Mouse (Mus musculus): ENCODE measurements around the gene Ndufaf7.

Ndufaf7 gene

DNA sequence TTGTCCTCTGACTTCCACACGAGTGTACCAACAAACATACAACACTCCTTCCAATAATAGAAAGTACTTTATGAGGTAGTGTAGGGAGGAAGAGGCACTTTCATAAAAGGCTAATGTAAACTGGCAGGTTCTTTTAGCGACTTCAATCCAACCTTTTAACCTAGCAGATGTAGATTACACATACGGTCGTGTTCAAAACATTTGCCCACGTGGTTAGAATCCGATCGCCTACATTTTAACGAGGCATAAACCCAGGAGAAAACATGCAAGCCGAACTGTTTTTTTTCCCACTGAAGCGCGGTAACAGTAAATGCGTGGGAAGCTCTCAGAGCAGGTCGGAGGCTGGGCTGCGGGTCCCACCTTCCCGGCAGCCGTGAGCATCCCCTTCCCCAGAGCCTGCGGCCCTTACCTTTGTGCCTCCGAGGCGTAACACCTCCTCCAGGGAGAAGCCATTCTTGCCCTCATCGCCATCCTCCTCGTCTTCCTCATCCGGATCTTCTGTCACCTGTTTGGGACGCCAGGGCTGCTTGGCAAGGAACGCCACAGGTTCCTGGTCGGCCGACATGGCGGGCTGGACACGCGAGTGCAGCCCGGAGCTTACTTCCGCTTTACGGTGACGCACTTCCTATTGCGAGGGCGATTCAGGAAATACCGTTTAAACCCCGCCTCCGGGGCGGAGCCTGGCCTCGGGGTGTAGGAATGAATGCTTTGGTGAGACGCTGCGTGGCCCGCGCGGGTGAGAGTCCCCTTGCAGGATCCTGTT lies at the start of gene Ndufaf7, which contains the start of gene Cebpz:
Ndufaf7 (plus strand) TSS at position 671 of the 763 bp plus-strand sequence.
Cebpz (minus strand) TSS at position 601 of the 763 bp plus-strand sequence.
- DNase-seq (ENCODE audit: extremely low spot score, low spot score): peak; percentile 97

DNA sequence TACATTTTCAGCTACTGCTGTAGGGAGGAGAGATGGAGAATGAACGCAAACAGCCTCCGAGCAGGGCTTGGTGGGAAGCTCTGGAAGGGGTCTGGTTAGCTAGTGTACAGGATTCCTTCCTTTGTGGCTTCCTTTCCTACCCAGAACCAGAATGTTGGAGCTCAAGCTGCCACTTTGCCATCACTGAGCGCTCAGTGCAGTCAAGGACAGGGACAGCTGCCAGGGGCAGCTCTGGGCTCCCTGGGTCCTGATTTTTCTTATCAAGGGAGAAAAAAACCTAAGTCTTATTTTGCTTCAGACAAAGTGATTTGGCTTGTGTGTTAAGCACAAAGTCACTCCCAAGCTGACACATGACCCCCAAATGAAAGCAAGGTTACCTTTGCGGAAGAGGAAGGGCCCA lies 48.4 kb upstream of the Ndufaf7 start:
- no peak for DNase-seq (ENCODE audit: extremely low spot score, low spot score)

DNA sequence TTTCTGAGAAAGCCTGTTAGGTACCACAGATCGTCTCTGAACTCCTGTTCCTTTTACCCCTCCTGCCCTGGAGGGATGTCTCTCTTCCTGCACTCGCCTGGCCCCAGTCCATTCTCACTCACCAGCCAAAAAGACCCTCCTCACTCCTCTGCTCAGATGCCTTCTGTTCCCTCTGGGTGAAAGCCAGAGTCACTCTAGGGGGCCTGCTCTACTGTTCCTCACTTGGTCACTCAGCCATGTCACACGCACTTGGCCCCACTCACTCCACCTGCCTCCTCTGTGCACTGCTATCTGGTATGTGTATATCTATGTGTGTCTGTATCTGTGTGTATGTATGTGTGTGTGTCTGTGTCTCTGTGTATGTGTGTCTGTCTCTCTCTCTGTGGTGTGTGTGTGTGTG lies 47.8 kb upstream of the Ndufaf7 start:
- DNase-seq (ENCODE audit: extremely low spot score, low spot score): no peak

DNA sequence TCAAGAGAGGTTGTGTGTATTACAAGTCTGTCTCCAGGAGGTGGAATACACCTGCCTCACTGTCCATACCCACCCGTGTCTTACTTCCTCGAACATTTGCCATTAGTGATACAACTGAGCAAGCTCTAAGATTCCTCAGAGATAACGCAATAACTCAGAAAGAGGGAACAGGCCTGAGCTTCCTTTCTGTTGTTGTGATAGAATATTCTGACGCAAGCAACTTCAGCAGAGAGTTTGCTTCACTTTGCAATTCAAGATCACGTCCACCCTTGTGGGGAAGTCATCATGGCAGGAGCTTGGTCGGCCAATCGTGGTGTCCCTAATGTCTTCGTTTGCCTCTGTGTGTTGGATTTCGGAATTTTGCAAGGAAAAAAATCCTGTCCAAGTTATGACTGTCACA lies 45.9 kb upstream of the Ndufaf7 start:
- DNase-seq (ENCODE audit: extremely low spot score, low spot score): no peak

DNA sequence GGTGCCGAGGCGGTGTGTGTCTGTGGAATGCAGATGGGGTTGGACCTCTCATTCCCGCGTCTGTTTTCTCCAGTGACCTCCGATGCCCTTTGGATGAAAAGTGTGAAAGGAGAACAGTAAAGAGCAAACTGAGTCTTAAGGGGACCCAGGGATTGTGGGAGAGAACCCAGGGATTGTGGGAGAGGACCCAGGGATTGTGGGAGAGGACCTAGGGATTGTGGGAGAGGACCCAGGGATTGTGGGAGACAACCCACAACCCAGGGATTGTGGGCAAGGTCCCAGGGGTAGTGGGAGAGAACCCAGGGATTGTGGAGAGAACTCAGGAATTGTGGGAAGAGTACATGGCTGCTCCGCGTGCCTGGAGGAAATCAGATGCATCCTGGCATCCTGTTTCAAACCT lies 41.9 kb upstream of the Ndufaf7 start:
- DNase-seq (ENCODE audit: extremely low spot score, low spot score): no peak

DNA sequence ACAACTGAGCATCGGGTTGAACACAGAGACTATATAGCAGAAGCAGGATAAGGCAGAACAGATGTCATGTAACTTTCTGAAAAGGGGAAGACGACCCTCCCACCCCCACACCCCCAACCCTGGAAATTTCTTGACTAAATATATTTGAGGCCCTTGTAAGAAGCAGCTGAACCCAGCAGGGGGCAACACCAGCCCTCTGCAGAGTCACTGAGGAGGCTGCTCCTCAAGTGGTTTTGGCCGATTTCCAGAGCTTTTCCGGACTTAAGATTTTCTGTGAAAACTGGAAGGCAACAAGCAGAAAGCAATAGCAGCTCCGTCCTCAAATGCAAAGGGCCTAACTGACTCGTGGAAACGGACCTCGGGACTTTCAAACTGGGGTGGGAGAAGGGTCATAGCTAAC lies 41.5 kb upstream of the Ndufaf7 start:
- no peak for DNase-seq (ENCODE audit: extremely low spot score, low spot score)

DNA sequence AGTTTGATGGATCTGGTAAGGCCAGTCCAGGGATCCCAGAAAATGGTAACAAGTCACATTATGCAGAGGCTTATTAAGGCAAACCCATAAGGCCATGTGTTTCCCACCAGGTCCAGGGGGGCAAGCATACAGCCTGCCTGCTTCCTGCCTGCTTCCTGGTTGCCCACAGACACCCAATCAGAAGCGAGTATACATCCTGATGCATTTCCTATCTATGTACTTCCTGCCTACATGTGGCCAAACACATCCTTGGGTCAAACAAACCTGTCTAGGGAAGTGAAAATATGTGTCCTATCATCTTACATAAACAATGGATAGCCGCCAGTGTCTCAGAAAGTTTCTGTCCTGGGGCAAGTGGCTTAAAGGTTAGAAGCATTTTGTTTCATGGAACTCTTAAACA lies 33.8 kb upstream of the Ndufaf7 start:
- DNase-seq (ENCODE audit: extremely low spot score, low spot score): no peak

DNA sequence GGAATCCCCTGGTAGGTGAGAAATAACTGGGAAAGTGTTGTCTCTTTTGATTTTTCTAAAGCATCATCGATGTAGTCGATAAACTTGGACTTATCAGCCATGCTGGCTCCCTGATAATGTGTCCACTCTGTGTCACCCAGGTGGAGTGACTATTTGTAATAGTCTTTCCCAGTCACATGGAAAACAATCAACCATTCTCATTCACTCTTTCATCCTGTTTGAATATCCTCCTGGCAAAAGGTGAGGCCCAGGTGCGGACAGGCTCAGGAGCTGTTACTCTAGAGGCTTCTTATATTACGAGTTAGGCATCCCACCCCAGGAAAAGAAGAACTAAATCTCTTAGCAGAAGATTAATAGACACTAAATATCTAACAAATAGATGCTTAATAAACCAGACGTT lies 30.0 kb upstream of the Ndufaf7 start, which contains the start of gene Sult6b1:
Sult6b1 (minus strand) TSS at position 101 of the 400 bp plus-strand sequence.
- no peak for DNase-seq (ENCODE audit: extremely low spot score, low spot score)

DNA sequence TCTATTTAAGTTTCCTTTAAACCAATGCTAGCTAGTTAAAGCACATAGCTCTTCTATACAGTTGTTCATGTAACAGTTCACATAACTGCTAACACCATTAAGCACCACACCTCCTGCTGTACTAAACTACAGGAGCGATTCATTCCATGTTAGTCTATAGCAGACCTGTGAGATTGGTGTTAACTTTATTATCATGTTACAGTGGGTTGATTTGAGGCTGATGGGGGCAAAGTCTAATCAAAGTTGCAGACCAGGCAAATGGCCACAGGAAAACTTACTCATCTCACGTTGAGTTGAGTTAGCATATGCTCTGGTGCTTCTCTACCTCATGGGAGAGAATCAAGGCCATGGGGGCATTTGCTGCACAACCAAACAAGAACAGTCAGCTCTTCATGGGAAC lies 27.6 kb upstream of the Ndufaf7 start:
- DNase-seq (ENCODE audit: extremely low spot score, low spot score): no peak

DNA sequence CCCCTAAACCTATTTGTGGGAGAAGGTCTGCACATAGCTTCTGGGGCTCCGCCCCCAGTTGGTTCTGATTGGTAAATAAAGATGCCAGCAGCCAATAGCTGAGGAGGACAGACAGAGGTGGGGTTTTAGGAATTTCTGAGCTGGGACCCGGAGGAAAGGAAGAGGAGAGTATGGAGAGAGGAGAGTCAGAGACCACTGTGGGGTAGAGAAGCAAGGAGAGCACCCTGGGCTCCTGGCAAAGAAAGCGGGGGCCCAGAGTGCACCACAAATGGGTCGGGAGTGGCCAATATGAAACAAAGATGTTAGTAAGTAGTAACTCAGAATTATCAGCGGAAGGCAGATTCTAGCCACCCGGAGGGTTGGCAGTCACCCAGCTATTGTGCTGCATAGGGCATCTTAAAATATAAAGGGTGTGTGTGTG lies 24.1 kb upstream of the Ndufaf7 start:
- no peak for DNase-seq (ENCODE audit: extremely low spot score, low spot score)

DNA sequence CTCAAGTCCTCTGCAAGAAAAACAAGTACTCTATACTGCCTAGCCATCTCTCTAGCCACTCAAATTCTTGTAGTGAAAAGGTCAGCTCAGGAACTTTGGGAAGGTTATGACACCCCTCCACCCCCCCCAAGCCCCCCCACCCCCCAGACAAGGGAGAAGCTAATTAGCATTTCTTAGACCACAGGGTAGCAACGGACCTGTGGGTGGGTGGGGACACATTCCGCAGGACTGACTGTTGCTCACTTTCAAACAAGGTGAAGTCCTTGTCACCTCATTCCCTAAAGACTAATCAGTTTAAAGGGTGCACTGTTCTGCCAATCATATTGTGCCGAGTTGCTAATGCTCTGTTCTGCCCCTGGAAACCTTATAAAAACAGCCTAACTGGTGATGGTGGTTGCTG lies 23.0 kb upstream of the Ndufaf7 start:
- DNase-seq (ENCODE audit: extremely low spot score, low spot score): no peak

DNA sequence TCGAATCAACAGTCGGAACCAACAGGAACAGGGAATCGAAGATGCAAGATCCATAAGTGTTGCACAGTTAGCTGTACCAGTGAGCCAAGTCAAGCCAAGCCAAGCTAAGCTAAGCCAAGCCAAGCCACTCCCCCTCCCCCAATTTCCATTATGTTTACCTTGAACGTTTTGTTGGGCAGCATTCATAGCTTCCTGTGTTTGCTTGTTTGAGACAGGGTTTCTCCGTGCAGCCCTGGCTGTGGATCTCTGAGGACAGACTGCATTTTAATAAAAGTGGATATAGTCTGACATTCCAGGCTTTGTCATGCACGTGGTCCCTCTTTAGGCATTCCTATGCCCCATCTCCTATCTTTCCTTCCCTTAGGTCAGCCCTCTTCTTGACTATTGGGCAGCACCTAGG lies 21.2 kb upstream of the Ndufaf7 start:
- DNase-seq (ENCODE audit: extremely low spot score, low spot score): no peak

DNA sequence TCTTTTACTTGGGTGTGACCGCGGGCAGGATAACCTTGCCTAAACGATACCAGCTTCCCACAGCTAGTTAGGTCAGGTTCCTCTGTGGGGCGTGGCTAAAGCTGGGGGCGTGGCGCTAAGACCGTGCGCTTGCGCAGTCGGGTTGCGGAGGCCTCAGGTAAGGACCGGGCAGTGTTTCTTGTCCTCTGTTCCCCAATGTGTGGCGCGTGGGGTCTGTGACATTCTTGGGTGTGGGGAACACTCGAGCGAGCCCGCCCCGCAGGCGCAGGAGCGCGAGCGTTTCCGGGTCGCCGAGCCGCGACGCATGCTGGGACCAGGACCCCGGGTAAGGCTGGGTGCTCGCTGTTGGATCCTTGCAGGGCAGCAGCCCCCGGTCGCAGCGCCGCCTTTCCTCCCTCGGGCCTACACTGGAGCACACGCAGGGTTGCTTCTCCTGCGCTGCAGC lies 20.5 kb upstream of the Ndufaf7 start, which contains the start of gene Cebpzos:
Cebpzos (plus strand) TSS at position 132 of the 445 bp plus-strand sequence.
- peak; percentile 87 for DNase-seq (ENCODE audit: extremely low spot score, low spot score)

DNA sequence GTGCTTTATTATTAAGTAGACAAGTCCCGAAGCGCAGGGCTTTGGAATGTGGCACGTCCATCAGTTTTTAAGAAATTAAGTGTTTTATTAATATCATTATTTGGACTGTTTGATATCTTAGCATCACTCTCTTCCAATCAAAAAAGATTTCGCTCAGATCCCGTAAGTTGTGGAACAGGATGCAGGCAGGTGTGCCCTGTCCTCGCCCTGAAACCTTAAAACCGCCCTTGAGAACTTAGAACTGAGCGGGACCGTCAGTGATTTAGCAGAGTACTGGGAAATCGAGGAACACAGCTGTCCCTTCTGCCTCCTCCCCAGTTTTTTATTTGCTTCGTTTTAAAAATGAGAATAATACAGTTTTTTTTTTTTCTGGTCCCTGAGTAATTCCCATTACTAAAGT lies 20.0 kb upstream of the Ndufaf7 start:
- no peak for DNase-seq (ENCODE audit: extremely low spot score, low spot score)

DNA sequence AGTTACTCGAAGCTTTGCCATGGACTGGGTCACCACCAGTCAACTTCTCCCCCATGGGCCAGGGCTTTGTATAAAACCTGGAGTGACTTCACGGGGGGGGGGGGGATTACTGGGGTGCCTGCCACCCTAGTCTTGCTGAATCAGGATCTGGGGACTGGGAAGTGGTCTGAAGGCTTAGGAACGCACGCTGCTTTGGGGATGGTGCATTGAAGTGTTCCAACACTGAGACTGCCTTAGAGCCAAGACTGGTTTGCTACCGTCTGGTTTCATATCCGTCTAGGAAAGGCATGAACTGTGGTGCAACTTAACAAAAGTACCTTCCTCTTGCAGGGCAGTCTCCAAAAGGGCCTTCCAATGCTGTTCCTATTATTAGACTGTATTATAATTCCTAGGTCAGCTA lies 19.2 kb upstream of the Ndufaf7 start:
- DNase-seq (ENCODE audit: extremely low spot score, low spot score): no peak

DNA sequence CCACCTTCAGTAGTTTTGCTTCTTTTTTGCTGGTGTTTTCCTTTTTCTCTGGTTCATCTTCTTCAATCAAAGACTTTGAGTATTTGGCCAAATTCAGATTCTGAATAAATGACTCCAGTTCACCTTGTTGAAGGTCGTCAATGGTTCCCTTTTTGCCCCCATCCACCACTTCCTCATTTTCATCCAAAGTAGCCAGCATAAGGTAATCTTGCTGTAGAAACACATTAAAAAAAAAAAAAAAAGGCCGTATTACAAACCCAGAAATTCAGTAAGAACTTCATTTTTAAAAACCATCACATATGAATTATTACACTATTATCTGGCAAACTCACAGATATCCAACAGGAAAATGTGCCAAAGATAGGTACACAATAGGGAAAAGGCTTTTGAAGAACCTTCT lies 1.1 kb upstream of the Ndufaf7 start:
- DNase-seq (ENCODE audit: extremely low spot score, low spot score): no peak

DNA sequence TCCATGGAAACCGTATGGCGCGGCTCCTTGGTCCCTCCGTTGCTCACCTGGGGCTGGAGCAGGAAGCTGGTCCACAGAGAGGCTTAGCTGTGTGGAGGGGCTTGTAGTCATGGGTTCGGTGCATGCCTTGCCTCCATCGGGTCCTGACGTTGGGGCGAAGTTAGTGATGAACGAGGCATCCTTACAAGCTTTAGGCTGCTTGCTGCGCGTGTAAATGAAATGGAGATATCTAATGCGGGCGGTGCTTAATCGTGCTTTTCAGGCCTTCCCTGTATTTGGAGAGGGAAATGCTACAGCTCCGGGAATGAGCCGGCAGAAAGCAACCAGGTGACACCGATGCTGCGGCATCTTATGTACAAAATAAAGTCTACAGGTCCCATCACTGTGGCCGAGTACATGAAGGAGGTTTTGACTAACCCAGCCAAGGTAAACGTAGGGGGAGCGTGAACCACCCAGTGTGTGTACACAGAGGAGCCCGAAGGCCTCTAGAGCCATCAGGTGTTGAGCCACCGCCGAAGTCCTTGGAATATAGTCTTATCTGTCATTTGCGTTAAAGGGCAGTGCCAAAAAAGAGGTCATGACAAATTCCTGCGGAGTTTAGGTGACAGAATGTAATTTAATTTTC lies 405 bp downstream of the Ndufaf7 start:
- no peak for DNase-seq (ENCODE audit: extremely low spot score, low spot score)

DNA sequence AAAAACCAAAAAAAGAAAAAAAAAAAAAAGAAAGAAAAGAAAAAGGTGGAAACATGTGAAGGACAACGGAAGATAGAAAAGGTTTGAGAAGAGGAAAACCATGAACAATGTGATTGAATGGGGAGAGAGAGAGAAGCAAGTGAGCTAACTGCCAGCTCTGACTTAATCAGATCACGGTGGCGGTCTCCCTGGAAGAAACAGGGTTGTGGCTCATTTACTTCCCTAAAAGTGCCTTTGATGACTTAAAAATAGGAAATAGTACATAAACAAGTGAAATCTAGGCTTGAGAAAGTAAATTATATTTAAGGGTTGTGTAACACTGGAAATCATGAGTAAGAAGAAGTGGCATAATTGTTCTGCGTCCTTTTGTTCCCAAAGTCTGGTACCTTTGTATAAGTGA lies 2.0 kb downstream of the Ndufaf7 start:
- no peak for DNase-seq (ENCODE audit: extremely low spot score, low spot score)

DNA sequence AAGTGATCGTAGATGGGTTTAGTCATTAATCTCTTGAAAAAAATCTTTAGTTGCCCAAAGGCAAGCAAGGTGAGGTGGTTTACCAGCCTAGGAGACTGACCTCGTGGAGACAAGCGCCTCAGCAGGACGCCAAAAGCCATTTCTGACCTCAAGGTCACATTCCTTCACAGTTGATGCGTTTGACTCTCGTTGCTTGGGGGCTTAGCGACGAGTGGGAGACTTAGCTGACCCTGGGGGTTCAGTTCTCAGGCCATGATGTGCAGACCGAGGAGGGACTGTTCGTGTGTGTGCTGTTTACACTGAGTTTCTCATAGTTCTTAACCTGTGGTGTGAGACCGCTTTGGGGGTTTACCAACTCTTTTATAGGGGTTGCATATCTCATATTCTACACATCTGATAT lies 5.6 kb downstream of the Ndufaf7 start:
- no peak for DNase-seq (ENCODE audit: extremely low spot score, low spot score)

DNA sequence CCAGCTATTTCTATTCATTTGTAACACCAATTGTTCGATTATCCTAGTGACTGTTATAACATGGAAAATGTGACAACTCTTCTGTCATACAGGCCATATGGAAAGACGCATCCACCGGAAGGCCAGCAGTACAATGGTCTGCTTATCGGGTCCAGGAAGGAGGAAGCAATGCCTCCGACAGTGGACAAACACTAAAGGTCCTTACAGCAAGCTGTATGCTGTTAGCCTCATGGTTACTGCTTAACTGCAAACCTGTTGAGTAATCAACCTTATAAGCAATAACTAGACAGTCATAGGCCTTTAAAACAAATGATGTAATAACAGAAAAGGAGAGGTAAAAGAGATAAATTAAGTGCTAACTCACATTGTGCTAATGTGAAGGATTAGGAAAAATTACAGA lies 14.3 kb downstream of the Ndufaf7 start:
- no peak for DNase-seq (ENCODE audit: extremely low spot score, low spot score)

DNA sequence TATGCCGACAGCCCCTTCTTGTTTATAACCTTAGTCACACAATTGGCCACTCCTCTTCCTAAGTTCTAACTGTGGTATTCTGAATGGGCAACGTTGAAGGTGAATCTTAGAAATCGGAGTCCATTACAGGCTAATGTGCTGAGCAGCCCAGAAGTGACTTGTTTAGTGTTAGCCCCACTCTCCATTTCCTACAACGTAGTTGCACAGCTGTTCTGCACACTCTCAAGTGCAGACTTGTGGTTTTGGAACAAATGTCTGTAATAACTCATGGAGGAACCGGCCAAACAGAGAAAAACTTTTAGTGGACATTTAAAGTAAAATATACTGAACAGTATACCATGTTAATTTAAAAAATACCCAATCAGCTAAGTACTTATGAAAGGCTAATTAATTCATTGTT lies 15.1 kb downstream of the Ndufaf7 start:
- no peak for DNase-seq (ENCODE audit: extremely low spot score, low spot score)

DNA sequence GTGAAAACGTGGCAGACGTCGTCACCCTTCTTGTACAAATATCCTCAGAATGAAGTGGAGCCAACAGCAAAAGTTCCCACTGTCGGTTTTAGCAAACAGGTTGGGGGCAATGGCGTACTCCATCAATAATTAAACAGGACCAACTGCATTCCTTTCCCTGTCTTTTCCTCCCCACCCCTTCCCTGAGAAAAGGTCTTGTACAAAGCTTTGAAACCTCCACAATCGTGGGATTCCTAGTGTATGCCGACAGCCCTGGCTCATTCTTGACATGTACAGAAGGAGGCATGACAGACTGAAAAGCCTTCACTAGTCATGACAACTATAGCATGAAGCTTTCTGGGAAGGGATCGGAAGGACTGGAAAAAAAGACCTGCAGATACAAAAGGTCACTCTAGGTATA lies 16.3 kb downstream of the Ndufaf7 start:
- no peak for DNase-seq (ENCODE audit: extremely low spot score, low spot score)

DNA sequence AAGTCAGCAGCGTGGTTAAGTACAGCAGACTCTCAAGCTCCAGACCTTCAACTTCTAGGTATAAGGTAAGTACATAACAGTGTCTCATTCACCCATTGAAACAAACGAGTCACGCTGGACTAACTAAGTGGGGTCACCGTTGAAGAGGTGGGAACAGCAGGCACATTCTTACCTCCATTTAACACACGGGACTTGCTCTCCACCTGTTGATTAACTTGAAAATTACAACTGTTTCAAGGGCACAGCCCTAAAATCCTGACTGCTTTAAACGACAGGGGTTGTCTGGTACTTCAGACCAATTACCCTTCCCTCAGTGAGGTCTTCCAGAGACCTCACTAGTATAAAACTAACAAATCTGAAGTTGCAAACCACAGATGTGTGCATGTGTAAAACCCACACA lies 22.5 kb downstream of the Ndufaf7 start:
- no peak for DNase-seq (ENCODE audit: extremely low spot score, low spot score)

Data from neural tube, embryonic 10.5 days (tissue).